Mouse (Mus musculus) layer of hippocampus, adult 8-10 months (tissue): ENCODE results near the gene Arpc2. TPM values are rescaled to one million over a fixed set of nuclear protein-coding genes. Genes with fewer than 3 reads are reported as not detected.

Experiments
- DNase-seq, 2 experiments: peaks; one replicate each; pipeline ENCODE4 v3.0.0; 2022; ENCODE audit warnings: low spot score in 2 of 2
- microRNA-seq, 2 experiments: library from miRNA; unstranded; fragments of <30 nt; microRNA quantifications; one replicate each; pipeline ENCODE4 v1.2.0; 2022
- total RNA-seq, 4 experiments: library from RNA; stranded (reverse); gene quantifications; 2 replicates each; pipeline ENCODE4 v1.2.4; 2022

Gene Arpc2
- total RNA-seq, 4 experiments from 2014 or later = 324 to 350 (median 341) TPM

DNA sequence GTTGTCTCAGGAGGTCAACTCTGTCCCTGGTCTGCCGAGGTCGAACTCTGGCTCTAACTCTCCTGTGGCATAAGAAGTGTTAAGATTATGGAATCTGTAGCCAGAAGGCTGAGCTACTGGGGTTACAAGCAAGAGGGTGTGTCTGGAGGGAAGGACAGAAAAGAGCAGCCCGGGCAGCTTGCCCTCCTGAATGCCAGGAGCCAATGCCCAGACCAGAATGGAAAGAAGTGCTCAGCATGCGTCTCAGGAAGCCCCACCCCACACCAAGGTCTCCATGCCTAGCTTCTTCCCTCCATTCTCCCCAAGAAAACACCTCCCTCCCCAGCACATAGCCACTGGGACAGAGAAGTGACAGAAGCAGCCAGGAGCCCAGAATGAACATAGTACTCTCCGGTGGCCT is 63.1 kb downstream of the Arpc2 start:
- no peak for DNase-seq

DNA sequence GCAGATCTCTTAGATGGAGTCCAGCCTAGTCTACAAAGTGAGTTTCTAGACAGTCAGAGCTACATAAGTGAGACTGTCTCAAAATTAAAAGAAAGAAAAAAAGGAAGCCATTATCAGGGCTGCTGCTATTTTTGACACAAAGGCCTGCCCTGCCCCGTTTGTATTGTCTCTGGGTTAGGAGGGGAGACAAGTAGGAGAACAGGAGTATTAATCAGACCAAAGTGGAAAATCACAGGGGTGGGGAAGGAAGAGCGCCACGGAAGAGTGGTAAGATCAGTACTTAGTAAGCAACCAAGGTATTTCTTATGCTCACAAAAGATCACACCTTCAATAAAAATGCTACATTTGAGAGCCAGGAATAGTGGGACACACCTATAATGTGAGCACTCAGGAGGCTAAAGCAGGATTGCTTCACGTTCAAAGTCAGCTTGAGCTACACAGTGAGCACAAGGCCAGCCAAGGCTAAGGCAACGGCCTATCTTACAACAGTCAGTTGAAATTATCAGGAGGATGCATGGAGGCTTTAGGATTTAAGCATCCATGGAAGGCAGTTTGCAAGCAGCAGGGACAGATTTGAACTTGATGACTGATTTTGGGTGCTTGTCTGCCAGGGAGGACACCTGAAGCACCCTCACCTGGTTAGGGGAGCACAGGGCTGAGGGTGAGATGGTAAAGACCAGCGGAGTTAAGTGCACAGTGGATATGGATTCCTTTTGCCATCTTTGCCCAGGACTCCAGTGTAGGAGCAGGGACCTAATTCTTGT is 64.6 kb downstream of the Arpc2 start:
- DNase-seq = no peak

DNA sequence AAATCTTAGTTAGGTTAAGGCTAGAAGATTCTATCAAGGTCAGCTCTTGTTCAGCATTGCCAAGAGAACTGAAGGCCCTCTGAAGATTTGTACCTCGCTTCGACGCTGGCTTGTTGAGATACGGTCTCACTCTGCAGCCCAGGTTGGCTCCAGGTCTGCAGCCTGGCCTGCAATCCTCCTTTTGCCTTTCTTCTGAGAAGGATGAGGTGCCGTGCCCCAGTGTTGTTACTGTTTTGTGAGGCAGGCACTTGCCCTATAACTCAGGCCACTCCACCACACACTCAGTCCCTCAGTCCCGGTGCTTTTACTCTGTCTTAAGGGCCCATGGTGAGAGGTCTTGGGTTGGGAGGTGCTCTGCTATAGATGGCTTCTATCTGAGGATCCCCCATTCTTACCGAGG is 66.3 kb downstream of the Arpc2 start:
- no peak for DNase-seq

DNA sequence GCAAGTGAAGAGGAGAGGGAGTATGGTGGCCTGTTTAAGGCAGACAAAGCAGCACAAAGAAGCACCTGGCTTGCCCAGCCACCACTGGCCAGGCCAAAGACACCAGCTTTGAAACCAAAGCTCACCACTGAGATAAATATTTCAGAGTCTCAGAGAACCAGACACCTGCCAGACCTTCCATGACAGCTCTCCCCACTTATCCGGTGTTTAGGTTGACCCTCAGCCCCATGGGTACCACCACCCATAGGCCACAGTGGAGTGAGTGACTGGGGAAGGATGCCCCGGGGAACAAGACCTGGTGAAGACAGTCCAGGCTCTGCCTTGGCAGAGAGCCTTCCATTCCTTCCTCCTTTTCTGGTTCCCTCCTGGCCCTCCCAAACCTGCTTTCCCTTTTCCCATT is 67.0 kb downstream of the Arpc2 start:
- no peak for DNase-seq

DNA sequence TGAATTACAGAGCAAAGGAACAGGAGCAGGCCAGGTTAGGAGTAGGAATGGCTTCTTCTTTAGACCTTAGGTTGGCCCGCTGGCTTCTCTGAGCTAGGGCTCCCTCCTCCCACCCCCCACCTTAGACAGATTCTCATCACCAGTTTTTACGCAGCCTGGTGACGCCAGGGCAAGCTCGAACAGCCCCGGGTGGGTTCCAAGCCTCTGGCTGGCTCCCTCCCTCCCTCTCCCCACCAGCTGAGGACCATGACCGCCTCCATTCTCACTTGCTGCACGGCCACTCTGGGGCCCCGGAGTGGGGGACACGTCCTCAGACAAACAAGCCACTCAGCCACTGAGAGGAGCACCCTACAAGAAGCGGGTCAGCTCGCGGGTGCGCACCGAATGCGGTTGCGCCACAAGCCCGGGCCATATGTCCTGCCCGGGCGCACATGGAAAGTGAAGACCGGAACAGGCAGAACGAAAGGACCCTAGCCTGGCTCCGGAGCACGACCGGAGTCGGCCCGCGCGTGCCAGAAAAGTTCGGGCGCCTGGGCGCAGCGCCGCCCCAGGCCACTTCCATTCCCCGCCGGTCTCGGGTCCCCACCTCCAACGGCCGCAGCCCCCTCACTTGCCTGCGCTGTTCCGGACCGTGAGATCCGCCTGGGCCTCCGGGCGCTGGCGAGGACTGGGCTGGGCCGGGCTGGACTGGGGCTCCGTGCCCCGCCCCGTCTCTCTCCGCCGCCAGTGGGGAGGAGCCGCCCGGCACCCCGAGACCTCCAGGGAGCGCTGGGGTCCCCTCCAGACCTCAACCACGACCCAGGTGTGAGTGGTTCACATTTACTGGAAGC is 67.8 kb downstream of the Arpc2 start:
- DNase-seq = peak in 1 of 2 experiments; percentile 53

DNA sequence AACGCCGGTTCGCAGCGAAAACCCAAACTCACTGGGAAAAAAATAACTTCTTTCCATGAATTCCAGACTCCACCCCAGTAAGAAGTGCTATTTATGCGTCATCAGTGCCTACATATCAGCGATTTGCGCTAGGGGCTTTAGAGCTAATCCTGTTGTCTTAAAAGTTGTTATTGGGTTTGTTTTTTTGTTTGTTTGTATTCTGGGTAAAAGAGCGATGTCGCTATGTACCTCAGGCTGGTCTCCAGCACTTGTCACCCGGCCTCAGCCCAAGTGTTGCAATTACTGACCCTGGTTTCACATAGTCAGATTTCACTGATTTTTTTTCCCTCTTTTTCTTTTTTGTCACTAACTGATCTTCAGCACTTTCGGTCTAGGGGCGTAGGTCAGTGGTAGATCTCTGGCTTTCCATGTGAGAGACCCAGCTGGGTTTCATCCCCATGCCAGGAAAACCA is 68.5 kb downstream of the Arpc2 start:
- no peak for DNase-seq

DNA sequence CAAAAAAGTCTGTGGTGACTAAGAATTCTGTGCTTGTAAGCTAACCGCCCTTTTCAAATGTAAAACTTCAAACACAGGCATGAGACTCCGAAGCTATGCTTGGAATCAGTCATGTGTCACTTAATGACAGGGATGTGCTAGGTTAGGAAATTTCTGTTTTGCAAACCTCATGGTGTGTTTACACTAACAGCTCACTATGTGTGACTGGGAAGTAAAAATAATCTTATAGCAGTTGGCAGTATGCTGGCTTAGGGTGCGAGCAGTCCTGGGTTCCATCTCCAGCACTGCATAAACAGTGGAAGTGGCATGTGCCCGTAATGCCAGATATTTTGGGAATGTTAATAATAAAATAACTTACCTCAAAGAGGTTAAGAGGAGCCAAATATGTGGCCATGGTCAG is 69.1 kb downstream of the Arpc2 start:
- no peak for DNase-seq

DNA sequence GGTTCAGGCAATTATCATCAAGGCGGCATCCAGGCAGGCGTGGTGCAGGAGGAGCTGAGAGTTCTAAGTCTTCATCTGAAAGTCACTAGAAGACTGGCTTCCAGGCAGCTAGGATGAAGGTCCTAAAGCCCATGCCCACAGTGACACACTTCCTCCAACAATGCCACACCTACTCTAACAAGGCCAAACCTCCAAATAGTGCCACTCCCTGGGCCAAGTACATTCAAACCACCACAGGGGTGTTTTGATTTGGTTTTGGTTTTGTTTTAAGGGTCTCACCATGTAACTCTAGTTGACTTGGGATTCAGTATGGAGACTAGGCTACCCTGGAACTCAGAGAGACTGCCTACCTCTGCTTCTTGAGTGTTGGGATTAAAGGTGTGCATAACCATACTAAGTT is 69.6 kb downstream of the Arpc2 start, which contains the start of gene Tmbim1:
Gene Tmbim1 (minus strand): TSS at position 101 of the 400 bp plus-strand sequence.
- DNase-seq = no peak

DNA sequence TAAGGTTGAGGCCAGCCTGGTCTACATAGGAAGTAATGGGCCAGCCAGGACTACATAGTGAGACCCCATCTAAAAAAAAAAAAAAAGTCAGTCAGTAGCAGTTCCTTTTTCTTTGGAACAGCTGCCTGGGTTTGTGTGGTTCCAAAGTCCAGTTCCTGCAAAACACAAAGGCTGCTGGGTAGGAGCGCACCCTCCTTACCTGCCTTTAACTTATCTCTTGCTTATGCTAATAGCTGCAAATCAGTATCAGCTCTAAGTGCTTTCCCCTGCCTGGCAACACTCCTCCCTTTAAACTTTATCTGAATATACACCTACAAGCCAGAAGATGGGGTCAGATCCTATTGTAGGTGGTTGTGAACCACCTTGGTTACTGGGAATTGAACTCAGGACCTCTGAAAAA is 71.3 kb downstream of the Arpc2 start:
- no peak for DNase-seq

DNA sequence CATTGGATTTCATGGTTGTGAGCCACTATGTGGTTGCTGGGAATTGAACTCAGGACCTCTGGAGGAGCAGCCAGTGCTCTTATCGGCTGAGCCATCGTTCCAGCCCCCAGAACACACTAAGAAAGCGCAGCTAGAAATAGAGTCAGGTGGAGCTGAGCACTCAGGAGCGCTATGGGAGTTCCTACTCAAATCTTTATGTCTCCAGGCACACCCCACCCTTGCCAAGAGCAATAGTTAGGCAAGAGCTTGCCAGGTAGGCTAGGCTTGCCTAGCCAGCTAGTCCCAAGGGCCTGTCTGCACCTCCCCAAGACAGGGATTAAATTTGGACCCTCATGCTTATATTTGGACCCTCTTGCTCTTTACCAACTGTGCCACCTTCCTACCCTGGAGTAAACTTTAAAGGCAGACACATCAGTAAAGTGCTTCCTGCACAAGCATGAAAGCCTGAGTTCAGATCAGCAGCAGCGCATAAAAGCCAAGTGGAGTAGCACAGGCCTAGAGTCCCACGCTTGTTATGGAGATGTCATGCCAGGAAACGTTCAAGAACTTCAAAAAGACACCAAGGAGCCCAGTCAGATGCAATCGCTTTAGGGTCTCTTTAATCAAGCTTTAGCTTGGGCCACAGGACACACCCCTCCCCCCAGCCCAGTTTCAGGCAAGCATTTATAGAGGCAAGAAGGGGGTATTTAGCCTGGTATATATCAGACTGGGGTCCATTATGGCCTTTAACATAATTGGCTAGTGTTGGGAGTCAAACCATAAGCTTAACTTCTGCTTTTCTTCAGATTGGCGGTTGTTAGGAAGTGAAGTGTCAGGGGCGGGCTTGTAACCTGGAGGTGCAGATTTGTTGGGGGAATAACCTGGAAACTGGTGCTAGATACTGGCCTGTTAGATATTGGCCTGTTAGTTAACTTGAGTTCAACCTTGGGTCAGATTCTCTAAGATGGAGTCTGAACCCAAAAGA is 72.4 kb downstream of the Arpc2 start:
- DNase-seq = no peak

DNA sequence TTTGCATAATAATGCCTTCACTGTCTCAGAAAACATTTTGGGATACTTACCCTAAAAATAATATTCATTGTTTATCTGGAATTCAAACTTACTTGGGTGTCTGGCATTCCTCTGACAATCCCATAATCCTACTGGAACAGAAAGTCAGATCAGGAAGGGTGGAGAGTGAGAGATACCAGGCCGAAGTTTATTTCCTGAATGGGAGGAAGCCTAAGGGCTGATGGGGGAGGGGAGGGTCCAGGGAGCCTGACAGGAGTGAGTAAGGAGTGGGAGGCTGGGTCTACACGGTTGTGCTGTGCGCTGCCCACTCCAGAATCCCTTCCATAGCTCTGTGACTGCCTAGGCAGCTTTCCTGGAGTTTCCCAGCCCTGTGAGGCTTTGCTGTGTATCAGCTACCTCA is 73.9 kb downstream of the Arpc2 start:
- DNase-seq = no peak

DNA sequence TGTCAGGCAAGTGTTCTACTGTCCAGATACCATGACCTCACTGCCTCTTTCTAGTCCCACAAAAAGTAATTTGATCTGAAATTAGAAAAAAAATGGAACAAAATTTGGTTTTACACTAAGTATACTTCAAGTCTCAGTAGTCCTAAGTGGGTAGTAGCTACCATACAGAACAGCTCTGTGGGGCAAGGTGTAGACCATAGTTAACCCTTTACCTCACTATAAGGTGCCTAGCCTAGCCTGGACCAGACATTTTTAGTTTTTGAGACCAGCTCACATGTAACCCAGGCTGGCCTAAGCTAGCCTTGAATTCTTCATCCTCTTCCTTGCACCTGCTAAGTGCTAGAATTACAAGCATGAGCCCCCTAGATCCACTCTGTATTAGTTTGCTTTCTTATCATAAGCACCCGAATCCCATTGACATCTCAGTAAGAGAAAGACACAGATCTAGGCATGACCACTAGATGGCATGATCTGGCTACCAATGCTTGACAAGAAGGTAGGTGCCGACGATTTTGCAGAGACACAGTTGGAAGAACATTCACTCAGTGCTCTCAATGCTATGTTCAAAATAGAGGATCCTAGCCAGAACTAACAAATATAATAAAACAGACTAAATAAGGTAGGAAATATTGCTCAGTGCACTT is 77.3 kb downstream of the Arpc2 start:
- DNase-seq = peak; percentile 57 to 64

DNA sequence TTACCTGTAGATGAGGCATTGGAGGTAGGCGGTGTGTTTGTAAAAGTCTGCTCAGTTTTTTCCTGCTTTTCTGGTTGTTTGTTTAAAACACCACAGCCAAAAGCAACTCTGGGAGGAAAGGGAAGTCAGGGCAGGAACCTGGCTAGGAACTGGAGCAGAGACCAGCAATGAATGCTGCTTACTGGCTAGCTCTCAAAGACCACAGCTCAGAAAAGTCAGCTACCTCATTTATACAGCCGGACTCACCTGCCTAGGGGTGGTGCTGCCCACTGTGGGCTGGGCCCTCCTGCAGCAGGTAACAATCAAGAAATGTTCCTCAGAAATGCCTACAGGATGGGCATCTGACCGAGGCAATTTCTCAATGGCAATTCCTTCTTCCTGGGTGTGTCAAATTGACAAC is 78.9 kb downstream of the Arpc2 start:
- no peak for DNase-seq

DNA sequence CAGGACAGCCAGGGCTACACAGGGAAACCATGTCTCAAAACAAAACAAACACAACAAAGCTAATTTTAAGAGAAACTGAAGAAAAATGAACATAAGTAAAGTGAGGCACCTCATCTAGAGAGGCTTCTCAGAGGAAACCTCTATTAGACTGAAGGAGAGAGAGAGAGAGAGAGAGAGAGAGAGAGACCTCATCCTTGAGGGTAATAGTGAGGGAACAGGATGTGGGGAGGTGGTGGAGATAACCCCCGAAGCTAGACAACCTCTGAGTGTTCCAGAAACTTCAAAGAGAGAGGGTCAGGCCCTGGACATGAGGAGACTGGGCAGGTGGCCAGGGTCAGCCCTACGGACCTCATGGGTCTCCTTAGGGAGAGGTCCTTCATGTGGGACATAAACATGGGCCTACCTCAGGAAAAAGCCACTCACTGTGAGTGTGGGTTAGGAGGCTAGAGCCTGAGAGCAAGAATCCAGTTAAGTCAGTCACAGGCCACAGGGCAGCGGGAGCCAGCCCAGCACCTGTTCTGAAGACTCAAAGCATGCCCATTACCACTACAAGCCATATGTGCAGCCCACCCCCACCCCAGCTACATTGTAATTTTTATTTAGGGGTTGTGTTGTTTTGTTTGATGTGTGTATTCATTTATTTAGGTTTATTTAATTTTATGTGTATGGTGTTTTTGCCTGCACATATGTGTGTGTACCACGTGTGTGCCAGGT is 80.4 kb downstream of the Arpc2 start:
- DNase-seq = no peak

Small RNAs within 50 kb of the gene (microRNA-seq; reads per million reads assigned to microRNA genes)
- 0 reads per million in 2 experiments for gene Mir1928

Other genes starting within 250 kb of the Arpc2 start
- gene Tns1, start 111.6 kb upstream of the Arpc2 start, total RNA-seq = 10 to 100 TPM; 44.4 to 54.8 (median 47.4) TPM
- gene Rufy4, start 110.5 kb upstream of the Arpc2 start, total RNA-seq = under 1 TPM in 1 of 4 experiments, not detected in 3; 0.25 TPM
- gene Cxcr2, start 82.1 kb upstream of the Arpc2 start, total RNA-seq = not detected
- gene Cxcr1, start 41.5 kb upstream of the Arpc2 start, total RNA-seq = under 1 TPM in 1 of 4 experiments, not detected in 3; 0.34 TPM
- not detected for gene Gpbar1, start 42.5 kb downstream of the Arpc2 start, total RNA-seq
- gene Aamp, start 48.7 kb downstream of the Arpc2 start, total RNA-seq = 100 to 1,000 TPM; 150 to 159 (median 154) TPM
- 100 to 1,000 TPM; 170 to 190 (median 177) TPM for gene Pnkd, start 48.8 kb downstream of the Arpc2 start, total RNA-seq
- gene Tmbim1, start 69.5 kb downstream of the Arpc2 start, total RNA-seq = 10 to 100 TPM; 24.9 to 37.2 (median 33.3) TPM
- gene Catip, start 126.0 kb downstream of the Arpc2 start, total RNA-seq = 1 to 10 TPM; 1.7 to 3.3 (median 2.2) TPM
- gene Slc11a1, start 139.1 kb downstream of the Arpc2 start, total RNA-seq = 10 to 100 TPM in 2 of 4 experiments, 1 to 10 TPM in 2; 5.5 to 68.6 (median 30.6) TPM
- gene Ctdsp1, start 155.4 kb downstream of the Arpc2 start, total RNA-seq = 10 to 100 TPM; 27.6 to 33.4 (median 31.6) TPM
- under 1 TPM; 0.71 to 0.92 (median 0.82) TPM for gene Vil1, start 173.3 kb downstream of the Arpc2 start, total RNA-seq